Mouse (Mus musculus) lung, adult 2 months (tissue): Measurements from ENCODE around the gene Glt8d1.

Experiments used
- CTCF ChIP-seq: fragments of 200-500 bp; IDR thresholded peaks from 2 replicates; pipeline ENCODE4 v1.5.1; 2011; ENCODE audit warnings: mild to moderate bottlenecking, low read length, control low read depth; ENCODE audit not compliant: insufficient read depth
- POLR2A ChIP-seq: fragments of 200-500 bp; IDR thresholded peaks from 2 replicates; pipeline ENCODE4 v1.6.1; 2011; ENCODE audit warnings: low read depth, mild to moderate bottlenecking, control low read depth, low read length, borderline replicate concordance; ENCODE audit errors: extremely low read depth

DNA sequence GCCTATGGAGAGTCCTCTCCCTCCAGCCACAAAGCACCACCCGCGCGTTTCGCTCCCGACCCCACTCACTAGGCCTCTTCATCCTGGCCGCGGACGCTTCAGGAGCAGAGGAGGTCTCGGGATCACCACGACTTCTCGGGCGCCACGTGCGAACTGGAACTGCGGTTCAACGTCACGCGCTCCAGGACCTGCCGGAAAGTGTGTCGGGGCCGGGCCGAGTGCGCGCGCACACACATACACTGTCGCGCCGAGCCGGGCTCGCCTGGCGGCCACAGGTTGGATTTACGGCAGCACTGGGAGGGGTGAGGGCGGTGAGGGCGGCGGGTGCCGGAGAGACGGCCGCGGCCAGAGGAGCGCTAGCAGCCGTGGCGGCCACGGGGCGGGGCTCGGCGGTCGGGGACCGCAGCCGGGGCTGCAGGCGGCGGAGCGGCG lies 17.7 kb downstream of the Glt8d1 start, which contains the start of the genes Pbrm1 and Gnl3:
- peak; percentile 67; the same call in 1 of the 2 replicates for TF ChIP-seq POLR2A
- TF ChIP-seq CTCF: no peak
